Mouse (Mus musculus) ES-E14 (cell line): ENCODE measurements around the gene Commd1. TPM values are rescaled to one million over a fixed set of nuclear protein-coding genes. Genes with fewer than 3 reads are reported as not detected.
A peak's percentile ranks its signal among the peaks of the same experiment; 100 is the strongest.

ENCODE experiments used
- DNase-seq: peaks from one replicate; pipeline ENCODE4 v3.0.0-alpha.2; 2013; ENCODE audit warnings: low read depth, low spot score
- H3K27ac ChIP-seq: 2 replicates; pipeline ENCODE4 v1.5.1; 2012; ENCODE audit warnings: low read depth, mild to moderate bottlenecking, low read length, moderate library complexity, mixed read lengths; ENCODE audit not compliant: poor library complexity, insufficient read depth, severe bottlenecking
- H3K36me3 ChIP-seq: 2 replicates; pipeline ENCODE4 v1.6.1; 2012; ENCODE audit warnings: mild to moderate bottlenecking, low read length, moderate library complexity, mixed read lengths; ENCODE audit not compliant: control insufficient read depth, poor library complexity, insufficient read depth, severe bottlenecking
- H3K4me1 ChIP-seq, 2 experiments: fragments of 150-350 bp in 1 of 2; sonication (generic) in 1 of 2; 2 replicates each; pipeline ENCODE4 v1.6.1; 2012; ENCODE audit warnings: low read length in 2 of 2, mild to moderate bottlenecking in 1 of 2, mixed read lengths in 1 of 2; ENCODE audit not compliant: control insufficient read depth in 2 of 2, insufficient read depth in 2 of 2, poor library complexity in 1 of 2
- H3K4me3 ChIP-seq, 2 experiments: fragments of 150-350 bp in 1 of 2; sonication (generic) in 1 of 2; 2 replicates each; pipeline ENCODE4 v1.5.1; 2012; ENCODE audit warnings: low read length in 2 of 2, low read depth in 1 of 2, mild to moderate bottlenecking in 1 of 2, mixed read lengths in 1 of 2; ENCODE audit not compliant: insufficient read depth in 1 of 2, poor library complexity in 1 of 2, severe bottlenecking in 1 of 2
- H3K9ac ChIP-seq: 2 replicates; pipeline ENCODE4 v1.6.1; 2012; ENCODE audit warnings: low read depth, mild to moderate bottlenecking, low read length, mixed read lengths; ENCODE audit not compliant: poor library complexity, insufficient read depth, severe bottlenecking
- H3K9me3 ChIP-seq: fragments of 150-350 bp; sonication (generic); 2 replicates; pipeline ENCODE4 v1.6.1; 2012; ENCODE audit warnings: low read depth, mild to moderate bottlenecking, low read length; ENCODE audit not compliant: control insufficient read depth, insufficient read depth
- CHD2 ChIP-seq: IDR thresholded peaks from 2 replicates; pipeline ENCODE4 v1.6.1; 2014; ENCODE audit warnings: mild to moderate bottlenecking, low read depth, low read length, inconsistent platforms
- HCFC1 ChIP-seq: IDR thresholded peaks from 2 replicates; pipeline ENCODE4 v1.6.1; 2012; ENCODE audit warnings: low read length, inconsistent platforms, borderline replicate concordance; ENCODE audit not compliant: insufficient read depth
- MAFK ChIP-seq: IDR thresholded peaks from 2 replicates; pipeline ENCODE4 v1.6.1; 2014; ENCODE audit warnings: mild to moderate bottlenecking, low read depth, low read length, inconsistent platforms; ENCODE audit not compliant: insufficient read depth
- ZC3H11A ChIP-seq: IDR thresholded peaks from 2 replicates; pipeline ENCODE4 v1.6.1; 2012; ENCODE audit warnings: low read depth, mild to moderate bottlenecking, inconsistent platforms, low read length, borderline replicate concordance
- ZNF384 ChIP-seq: IDR thresholded peaks from 2 replicates; pipeline ENCODE4 v1.6.1; 2012; ENCODE audit warnings: low read depth, low read length, inconsistent platforms
- in situ Hi-C, 2 experiments: fragments of 600-800 bp; cut with MboI; formaldehyde crosslinking; loops; one replicate each; pipeline ENCODE4 v1.15.1; 2025; ENCODE audit warnings: low sequenced_read_pairs in 2 of 2, inconsistent platforms in 1 of 2; ENCODE audit not compliant: unreplicated experiment in 2 of 2
- total RNA-seq: library from RNA; depleted of rRNA; stranded (reverse); fragments of 300-350 nt; gene quantifications from 2 replicates; pipeline ENCODE4 v1.2.3, GENCODE M21; 2012

The Commd1 gene
- total RNA-seq, 1 experiment = 106 TPM

GRCm38 (mm10) chr11:22857106-22857704, 125.0 kb downstream of the Commd1 start:
- peak overlapping the region; percentile 94 to 97; a peak in 3 of 4 replicates for H3K4me3 ChIP-seq

GRCm38 (mm10) chr11:22856371-22856965, 125.7 kb downstream of the Commd1 start:
- Histone ChIP-seq H3K4me3 (no peak overlapping the region), H3K36me3 (no peaks in the 10 kb centered on the region), H3K27ac (no peak overlapping the region), H3K9ac (no peak overlapping the region; the same call in 1 of the 2 replicates), H3K4me1 (peaks cover 12 to 13% of the 10 kb centered on the region in 2 experiments), H3K9me3 (no peaks in the 10 kb centered on the region)
- in situ Hi-C loops = no loop called here
- no peak for DNase-seq
- no peak for TF ChIP-seq ZC3H11A
- no peak for TF ChIP-seq HCFC1
- TF ChIP-seq CHD2 = no peak
- no peak for TF ChIP-seq ZNF384
- TF ChIP-seq MAFK = no peak

More at GRCm38 (mm10) chr11:22857106-22857704, 125.0 kb downstream of the Commd1 start:
- in situ Hi-C loops = no loop called here
- no peak overlapping the region for H3K27ac ChIP-seq
- no peaks in the 10 kb centered on the region for H3K9me3 ChIP-seq
- H3K4me1 ChIP-seq = peaks cover 11 to 12% of the 10 kb centered on the region in 2 experiments
- H3K36me3 ChIP-seq = no peaks in the 10 kb centered on the region
- TF ChIP-seq HCFC1 (no peak), ZNF384 (no peak), CHD2 (no peak), MAFK (no peak), ZC3H11A (no peak)
- DNase-seq = no peak
- no peak overlapping the region; the same call in 1 of the 2 replicates for H3K9ac ChIP-seq

GRCm38 (mm10) chr11:22854571-22854970, 127.6 kb downstream of the Commd1 start:
- Histone ChIP-seq H3K4me1 (peaks cover 21 to 22% of the 10 kb centered on the region in 2 experiments), H3K4me3 (peak overlapping the region in 1 of 2 experiments; percentile 12; a peak in 1 of 4 replicates), H3K9ac (peak overlapping the region; percentile 8; the same call in 1 of the 2 replicates), H3K9me3 (no peaks in the 10 kb centered on the region), H3K27ac (peak overlapping the region; percentile 2; the same call in 1 of the 2 replicates), H3K36me3 (no peaks in the 10 kb centered on the region)
- TF ChIP-seq ZC3H11A (no peak), HCFC1 (no peak), MAFK (no peak), ZNF384 (no peak), CHD2 (no peak)
- in situ Hi-C loops = no loop called here
- no peak for DNase-seq

DNA sequence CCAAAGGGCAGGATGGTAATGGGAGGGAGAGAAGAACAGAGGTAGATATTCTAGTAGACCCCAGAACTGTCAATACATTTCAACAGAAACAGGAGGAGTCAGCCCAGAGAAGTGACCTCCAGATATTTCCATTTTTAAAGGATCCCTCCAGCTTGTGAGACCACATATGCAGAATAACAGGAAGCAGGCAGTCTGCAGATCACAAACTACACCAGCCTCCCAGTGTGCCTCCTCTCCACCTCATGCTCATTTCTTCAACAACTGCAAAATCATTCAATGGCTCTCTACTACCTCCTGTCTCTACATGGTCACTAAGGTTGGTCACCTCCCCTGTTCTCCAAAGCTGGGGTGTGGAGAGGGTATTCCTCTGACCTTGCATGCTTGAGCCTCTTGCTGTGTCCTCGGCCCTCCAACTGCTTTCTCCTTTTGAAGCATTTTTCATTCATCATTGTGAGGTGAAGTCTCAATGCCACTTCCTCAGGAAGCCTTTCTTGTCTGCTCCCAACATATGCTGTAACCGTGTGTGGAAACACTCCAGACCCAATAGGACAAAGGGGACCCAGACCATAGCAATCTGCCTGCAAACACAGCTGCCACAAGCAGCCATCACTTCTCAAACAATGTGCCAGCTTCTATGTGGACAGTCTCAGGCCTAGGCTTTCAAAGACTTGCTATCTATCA, 128.6 kb downstream of the Commd1 start:
- no peak overlapping the region for H3K27ac ChIP-seq
- TF ChIP-seq CHD2 (no peak), ZNF384 (no peak), ZC3H11A (no peak), HCFC1 (no peak), MAFK (no peak)
- no peak overlapping the region for H3K4me3 ChIP-seq
- H3K9me3 ChIP-seq = no peaks in the 10 kb centered on the region
- no peak for DNase-seq
- peaks cover 22 to 23% of the 10 kb centered on the region in 2 experiments for H3K4me1 ChIP-seq
- in situ Hi-C loops = no loop called here
- H3K9ac ChIP-seq = 0 out of 2 replicates have a peak overlapping the region, but pooled peaks have one; percentile 2
- H3K36me3 ChIP-seq = no peaks in the 10 kb centered on the region
